Mouse (Mus musculus): Measurements from ENCODE around the gene Olfr463. TPM values are rescaled to one million over a fixed set of nuclear protein-coding genes. Genes with fewer than 3 reads are reported as not detected.

Olfr463 gene
- total and polyA plus RNA-seq, 3 experiments: not detected

DNA sequence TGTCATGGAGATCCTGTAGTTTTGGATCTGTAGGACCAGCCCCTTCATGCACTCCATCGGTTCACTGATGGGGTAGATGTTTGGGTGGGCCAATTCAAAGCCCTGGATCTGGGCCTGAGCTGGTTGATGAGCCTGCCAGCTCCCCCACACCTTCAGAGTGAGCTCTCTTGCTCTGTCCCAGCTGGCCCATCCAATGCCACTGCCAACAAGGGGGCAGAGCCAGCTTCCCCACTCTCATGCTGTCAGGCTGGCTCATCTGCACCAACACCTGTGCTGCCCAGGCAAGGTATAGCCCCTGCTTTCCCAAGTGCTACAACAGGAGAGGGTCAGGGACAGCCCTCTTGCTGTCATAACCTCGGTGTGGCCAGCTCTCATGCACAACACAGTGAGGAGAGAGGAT lies 36.5 kb upstream of the Olfr463 start:
- H3K27ac ChIP-seq (ENCODE audit: control insufficient read depth, low read depth, low read length): no peak overlapping the region
- H3K9ac ChIP-seq (ENCODE audit: control insufficient read depth, low read depth, low read length, poor library complexity, severe bottlenecking): no peak overlapping the region
- no peak for DNase-seq (ENCODE audit: low read depth, low spot score)
- H3K79me2 ChIP-seq (ENCODE audit: control insufficient read depth, insufficient read depth, low read length, poor library complexity): no peaks in the 10 kb centered on the region
- TF ChIP-seq GATA1 (IDR thresholded peaks at IDR 0.05; ENCODE audit: low read depth, low read length): no peak
- TF ChIP-seq MXI1 (IDR thresholded peaks at IDR 0.05; ENCODE audit: low read depth, low read length): no peak
- no peak for TF ChIP-seq MYB (IDR thresholded peaks at IDR 0.05; ENCODE audit: low read depth, low read length)
- no peak for TF ChIP-seq ZC3H11A (IDR thresholded peaks at IDR 0.05; ENCODE audit: low read depth, low read length)
- TF ChIP-seq GABPA (IDR thresholded peaks at IDR 0.05; ENCODE audit: low read depth, low read length): no peak
- TF ChIP-seq E2F4 (IDR thresholded peaks at IDR 0.05; ENCODE audit: borderline replicate concordance, low read depth, low read length): no peak
- no peak for TF ChIP-seq TCF12 (IDR thresholded peaks at IDR 0.05; ENCODE audit: low read depth, low read length)
- TF ChIP-seq NELFE (IDR thresholded peaks at IDR 0.05; ENCODE audit: low read depth, low read length): no peak
- TF ChIP-seq MYC (IDR thresholded peaks at IDR 0.05; ENCODE audit: low read depth, low read length): no peak
- TF ChIP-seq USF1 (IDR thresholded peaks at IDR 0.05; ENCODE audit: low read depth, low read length): no peak
- TF ChIP-seq MEF2A (IDR thresholded peaks at IDR 0.05; ENCODE audit: extremely low read depth, insufficient replicate concordance, low read depth, low read length, poor library complexity, severe bottlenecking): no peak
- TF ChIP-seq HCFC1 (IDR thresholded peaks at IDR 0.05; ENCODE audit: low read depth, low read length): no peak
- TF ChIP-seq MAX (IDR thresholded peaks at IDR 0.05; ENCODE audit: low read length): no peak
- no peak for TF ChIP-seq ZKSCAN1 (IDR thresholded peaks at IDR 0.05; ENCODE audit: low read depth, low read length)
- no peaks in the 10 kb centered on the region for H3K36me3 ChIP-seq (ENCODE audit: control insufficient read depth in 1 of 2, insufficient read depth in 2 of 2, low read length in 2 of 2)
- H3K9me3 ChIP-seq (replicated peaks; ENCODE audit: insufficient read depth, low read length): no peaks in the 10 kb centered on the region
- no peak overlapping the region for H3K4me3 ChIP-seq (ENCODE audit: control insufficient read depth in 1 of 2, insufficient read depth in 1 of 2, low read depth in 2 of 2, low read length in 2 of 2)
- no peaks in the 10 kb centered on the region for H3K4me1 ChIP-seq (ENCODE audit: control insufficient read depth in 1 of 2, insufficient read depth in 2 of 2, low read length in 2 of 2)
- H3K27me3 ChIP-seq (ENCODE audit: control insufficient read depth in 1 of 2, insufficient read depth in 2 of 2, low read length in 2 of 2): peaks cover 0 to 3% of the 10 kb centered on the region in 2 experiments; a peak in 1 of 4 replicates

DNA sequence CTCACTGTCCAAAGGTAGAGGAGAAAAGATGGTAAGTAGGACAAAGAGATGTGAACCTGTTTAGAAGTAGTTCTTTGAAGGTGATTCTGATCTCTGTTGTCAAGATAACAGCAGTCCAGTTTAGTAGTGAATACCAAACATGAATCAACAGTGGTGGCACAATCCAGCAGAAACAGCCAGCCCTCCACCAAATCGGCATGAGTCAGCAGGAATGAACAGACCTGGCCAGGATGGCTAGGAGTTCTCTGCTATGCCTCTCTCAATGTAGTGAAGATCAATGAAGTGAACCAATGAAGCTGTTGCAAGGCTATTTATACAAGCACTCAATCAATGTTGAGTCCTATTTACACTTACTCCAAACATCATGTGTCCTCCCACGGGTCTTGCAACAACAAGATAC lies 33.2 kb upstream of the Olfr463 start:
- H3K9ac ChIP-seq (ENCODE audit: control insufficient read depth, low read depth, low read length, poor library complexity, severe bottlenecking): no peak overlapping the region
- no peaks in the 10 kb centered on the region for H3K9me3 ChIP-seq (replicated peaks; ENCODE audit: insufficient read depth, low read length)
- H3K79me2 ChIP-seq (ENCODE audit: control insufficient read depth, insufficient read depth, low read length, poor library complexity): no peaks in the 10 kb centered on the region
- no peak overlapping the region for H3K4me3 ChIP-seq (ENCODE audit: control insufficient read depth in 1 of 2, insufficient read depth in 1 of 2, low read depth in 2 of 2, low read length in 2 of 2)
- no peaks in the 10 kb centered on the region for H3K4me1 ChIP-seq (ENCODE audit: control insufficient read depth in 1 of 2, insufficient read depth in 2 of 2, low read length in 2 of 2)
- no peak for DNase-seq (ENCODE audit: low read depth, low spot score)
- no peak for TF ChIP-seq TBP (IDR thresholded peaks at IDR 0.05; ENCODE audit: low read depth, low read length)
- TF ChIP-seq KAT2A (conservative IDR thresholded peaks at IDR 0.05; ENCODE audit: low read depth, low read length): no peak
- TF ChIP-seq MXI1 (IDR thresholded peaks at IDR 0.05; ENCODE audit: low read depth, low read length): no peak
- no peak for TF ChIP-seq USF1 (IDR thresholded peaks at IDR 0.05; ENCODE audit: low read depth, low read length)
- no peak for TF ChIP-seq ZNF384 (IDR thresholded peaks at IDR 0.05; ENCODE audit: low read depth, low read length)
- no peak for TF ChIP-seq MAZ (IDR thresholded peaks at IDR 0.05; ENCODE audit: low read depth, low read length)
- TF ChIP-seq ZMIZ1 (IDR thresholded peaks at IDR 0.05; ENCODE audit: low read depth, low read length): no peak
- H3K27me3 ChIP-seq (ENCODE audit: control insufficient read depth in 1 of 2, insufficient read depth in 2 of 2, low read length in 2 of 2): no peaks in the 10 kb centered on the region; a peak in 1 of 4 replicates
- H3K36me3 ChIP-seq (ENCODE audit: control insufficient read depth in 1 of 2, insufficient read depth in 2 of 2, low read length in 2 of 2): no peaks in the 10 kb centered on the region
- no peak overlapping the region for H3K27ac ChIP-seq (ENCODE audit: control insufficient read depth, low read depth, low read length)
